Mouse (Mus musculus): ENCODE results near the gene Eef2kmt.
A peak's percentile ranks its signal among the peaks of the same experiment; 100 is the strongest.

Eef2kmt gene

GRCm38 (mm10) chr16:5221403-5221802 is 34.4 kb downstream of the Eef2kmt start:
- peak in 1 of 2 experiments; percentile 42 for DNase-seq

GRCm38 (mm10) chr16:5217341-5218133 is 38.2 kb downstream of the Eef2kmt start:
- DNase-seq: no peak

- no peak for DNase-seq
These were observed 39.1 kb downstream of the Eef2kmt start for GRCm38 (mm10) chr16:5216686-5217085.

- DNase-seq: no peak
These were observed 41.7 kb downstream of the Eef2kmt start for GRCm38 (mm10) chr16:5214126-5214525.

GRCm38 (mm10) chr16:5212150-5212549 is 43.6 kb downstream of the Eef2kmt start:
- no peak for DNase-seq

- DNase-seq: no peak
These were observed 45.4 kb downstream of the Eef2kmt start for GRCm38 (mm10) chr16:5210365-5210764.

- no peak for DNase-seq
These were observed 49.7 kb downstream of the Eef2kmt start for GRCm38 (mm10) chr16:5206051-5206450.

- no peak for DNase-seq
These were observed 50.3 kb downstream of the Eef2kmt start for GRCm38 (mm10) chr16:5205431-5205970.

GRCm38 (mm10) chr16:5203668-5204433 is 51.9 kb downstream of the Eef2kmt start, which contains the start of gene Nagpa:
Nagpa (minus strand) TSS chr16:5204012.
- DNase-seq: peak; percentile 86 to 88

GRCm38 (mm10) chr16:5203200-5203599 is 52.6 kb downstream of the Eef2kmt start:
- DNase-seq: peak; percentile 35 to 36

GRCm38 (mm10) chr16:5202681-5203080 is 53.1 kb downstream of the Eef2kmt start:
- peak; percentile 38 to 74 for DNase-seq

GRCm38 (mm10) chr16:5195080-5195479 is 60.7 kb downstream of the Eef2kmt start:
- peak; percentile 22 to 70 for DNase-seq

All from lung, postnatal 4 days (tissue).